Mouse (Mus musculus): ENCODE measurements around the gene Cd3e. TPM values are rescaled to one million over a fixed set of nuclear protein-coding genes. Genes with fewer than 3 reads are reported as not detected.
A peak's percentile ranks its signal among the peaks of the same experiment; 100 is the strongest.
"Not testable (repeated sequence)": the region's sequence is repeated elsewhere in the genome, so short reads cannot be mapped to it uniquely, and the experiment has no call there.

Cd3e gene
- total RNA-seq (2021) = not detected
- long read RNA-seq, experiment 1 = 0 reads
- long read RNA-seq, experiment 2, partial matches to known transcripts = 1 of 1 reads
- long read RNA-seq, experiment 2, other reads (novel, unspliced or antisense) = 0 of 1 reads

GRCm38 (mm10) chr9:45009180-45010078 is at the start of gene Cd3e:
Cd3e (minus strand) TSS chr9:45009627.
- DNase-seq = no peak

GRCm38 (mm10) chr9:45058304-45058940 is 49.0 kb upstream of the Cd3e start:
- DNase-seq = no peak

- DNase-seq = peak; percentile 84
Measured at GRCm38 (mm10) chr9:45055082-45055713, 45.8 kb upstream of the Cd3e start, which contains the start of gene Mpzl3. Mpzl3 (plus strand) TSS chr9:45055186.

- DNase-seq = no peak
Measured at GRCm38 (mm10) chr9:45050301-45050700, 40.9 kb upstream of the Cd3e start.

- no peak for DNase-seq
Measured at GRCm38 (mm10) chr9:45049731-45050130, 40.3 kb upstream of the Cd3e start.

- DNase-seq = no peak
Measured at GRCm38 (mm10) chr9:45048511-45048910, 39.1 kb upstream of the Cd3e start.

GRCm38 (mm10) chr9:45046973-45047372 is 37.5 kb upstream of the Cd3e start:
- no peak for DNase-seq

- no peak for DNase-seq
Measured at GRCm38 (mm10) chr9:45042947-45043346, 33.5 kb upstream of the Cd3e start.

GRCm38 (mm10) chr9:45042056-45042720 is 32.8 kb upstream of the Cd3e start:
- peak; percentile 8 for DNase-seq

GRCm38 (mm10) chr9:45041131-45041838 is 31.9 kb upstream of the Cd3e start:
- DNase-seq = no peak

- no peak for DNase-seq
Measured at GRCm38 (mm10) chr9:45040066-45040845, 30.8 kb upstream of the Cd3e start.

- DNase-seq = no peak
Measured at GRCm38 (mm10) chr9:45039499-45039898, 30.1 kb upstream of the Cd3e start, which contains the start of gene Mpzl2. Mpzl2 (plus strand) TSS chr9:45039799.

GRCm38 (mm10) chr9:45037803-45038202 is 28.4 kb upstream of the Cd3e start:
- DNase-seq = not testable (repeated sequence)

- no peak for DNase-seq
Measured at GRCm38 (mm10) chr9:45034526-45034925, 25.1 kb upstream of the Cd3e start.

- no peak for DNase-seq
Measured at GRCm38 (mm10) chr9:45032261-45032660, 22.8 kb upstream of the Cd3e start.

GRCm38 (mm10) chr9:45030341-45030740 is 20.9 kb upstream of the Cd3e start:
- no peak for DNase-seq

GRCm38 (mm10) chr9:45027376-45027775 is 17.9 kb upstream of the Cd3e start:
- DNase-seq = no peak

GRCm38 (mm10) chr9:45024187-45024586 is 14.8 kb upstream of the Cd3e start:
- no peak for DNase-seq

- DNase-seq = no peak
Measured at GRCm38 (mm10) chr9:45023638-45024037, 14.2 kb upstream of the Cd3e start.

- DNase-seq = peak; percentile 24
Measured at GRCm38 (mm10) chr9:45022800-45023199, 13.4 kb upstream of the Cd3e start.

GRCm38 (mm10) chr9:45018031-45018430 is 8.6 kb upstream of the Cd3e start:
- DNase-seq = no peak

Measured in gastrocnemius, postnatal 10 days (tissue).